Comparison of ENCODE assay signal across 8 mouse cellular contexts in genomic region chr2:60863827-60864226, GRCm38 (mm10).
A peak's percentile ranks its signal among the peaks of the same experiment; 100 is the strongest.
DNase-seq lines count a peak whose midpoint lies in the region; ATAC-seq lines count a peak whose summit lies in the region.

No protein-coding gene starts in this region.

- H3K4me2 ChIP-seq in kidney, embryonic 14.5 days (replicated peaks; ENCODE audit: low read depth, low read length), result no peak overlapping the region

- no peak overlapping the region for H3K4me3 ChIP-seq in kidney, embryonic 14.5 days (ENCODE audit: low read length)

- no peak overlapping the region for H3K27ac ChIP-seq in kidney, embryonic 14.5 days (ENCODE audit: low read depth, low read length)

- peaks cover 3% of the 10 kb centered on the region; the same call in 1 of the 2 replicates for H3K4me1 ChIP-seq in kidney, embryonic 14.5 days (ENCODE audit: control insufficient read depth, insufficient read depth, low read length)

- H3K9ac ChIP-seq in kidney, embryonic 14.5 days (ENCODE audit: low read depth, low read length), result no peak overlapping the region

- H3K27me3 ChIP-seq in kidney, embryonic 14.5 days (ENCODE audit: control insufficient read depth, insufficient read depth, low read length), result no peaks in the 10 kb centered on the region

- no peak for ATAC-seq in kidney, embryonic 14.5 days (ENCODE audit: low FRiP score, low TSS enrichment)
- ATAC-seq in megakaryocyte-erythroid progenitor cell, adult 5-6 weeks (replicated peaks; ENCODE audit: low FRiP score, low TSS enrichment, poor library complexity, severe bottlenecking), result peak; percentile 62

- 80% methylated on average over 2 of the region's 2 CpGs for WGBS in kidney, embryonic 14.5 days

- peak; percentile 51 for DNase-seq in kidney, adult 18-20 months
- peak; percentile 60 to 67 for DNase-seq in frontal cortex, postnatal 36 days (ENCODE audit: low spot score in 2 of 2)
- peak; percentile 51 to 71 for DNase-seq in layer of hippocampus, postnatal 14 days (ENCODE audit: low spot score in 2 of 2)
- DNase-seq in thymus, postnatal 36 days, result no peak
- DNase-seq in spleen, postnatal 36 days (ENCODE audit: low spot score in 2 of 2), result no peak
- no peak for DNase-seq in c-Kit-positive CD71-positive TER-119-positive erythroid progenitor cells, embryonic 14.5 days (ENCODE audit: low spot score)

- no peaks in the 10 kb centered on the region for H3K9me3 ChIP-seq in kidney, embryonic 14.5 days (ENCODE audit: control insufficient read depth, low read length)

- no peaks in the 10 kb centered on the region for H3K36me3 ChIP-seq in kidney, embryonic 14.5 days (ENCODE audit: control insufficient read depth, insufficient read depth, low read length)

Comparison
In these comparisons a context has a peak if more than half of its experiments do, and no peak if none do; other contexts are left out.
1. DNase-seq: peak in kidney, adult 18-20 months (single experiment), frontal cortex, postnatal 36 days (2 of 2) and layer of hippocampus, postnatal 14 days (2 of 2); none in thymus, postnatal 36 days (0 of 2), spleen, postnatal 36 days (0 of 2) and c-Kit-positive CD71-positive TER-119-positive erythroid progenitor cells, embryonic 14.5 days (single experiment).